Mouse (Mus musculus): Measurements from ENCODE around the gene Aqp7. TPM values are rescaled to one million over a fixed set of nuclear protein-coding genes. Genes with fewer than 3 reads are reported as not detected.

Aqp7 gene
- polyA plus RNA-seq, 1 experiment from 2014 or later = 0.35 TPM

Other genes with a start within 250 kb of the Aqp7 start
- gene B4galt1, start 194.1 kb downstream of the Aqp7 start, polyA plus RNA-seq (2015; fragmentation: Nextera tagmentation; extraction: Ambion mirVana) = 30.2 and 33.2 TPM in 2 replicates
- gene Spink4, start 128.1 kb downstream of the Aqp7 start, polyA plus RNA-seq (2015; fragmentation: Nextera tagmentation; extraction: Ambion mirVana) = 309 and 393 TPM in 2 replicates
- gene Bag1, start 99.8 kb downstream of the Aqp7 start, polyA plus RNA-seq (2015; fragmentation: Nextera tagmentation; extraction: Ambion mirVana) = 172 and 190 TPM in 2 replicates
- 100 and 110 TPM in 2 replicates for gene Chmp5, start 99.7 kb downstream of the Aqp7 start, polyA plus RNA-seq (2015; fragmentation: Nextera tagmentation; extraction: Ambion mirVana)
- gene Nfx1, start 77.2 kb downstream of the Aqp7 start, polyA plus RNA-seq (2015; fragmentation: Nextera tagmentation; extraction: Ambion mirVana) = 71.8 and 74.7 TPM in 2 replicates
- 2.3 and 2.8 TPM in 2 replicates for gene Aqp3, start 50.0 kb upstream of the Aqp7 start, polyA plus RNA-seq (2015; fragmentation: Nextera tagmentation; extraction: Ambion mirVana)
- 21.7 and 21.8 TPM in 2 replicates for gene Nol6, start 76.3 kb upstream of the Aqp7 start, polyA plus RNA-seq (2015; fragmentation: Nextera tagmentation; extraction: Ambion mirVana)
- gene Ube2r2, start 87.6 kb upstream of the Aqp7 start, polyA plus RNA-seq (2015; fragmentation: Nextera tagmentation; extraction: Ambion mirVana) = 64.5 and 68.6 TPM in 2 replicates
- 50.1 and 52.2 TPM in 2 replicates for gene Ubap2, start 227.0 kb upstream of the Aqp7 start, polyA plus RNA-seq (2015; fragmentation: Nextera tagmentation; extraction: Ambion mirVana)

Measured in intestine, embryonic 15.5 days (tissue).